Mouse (Mus musculus): ENCODE results near the gene Nwd1. TPM values are rescaled to one million over a fixed set of nuclear protein-coding genes. Genes with fewer than 3 reads are reported as not detected.
A peak's percentile ranks its signal among the peaks of the same experiment; 100 is the strongest.

The Nwd1 gene
- polyA plus RNA-seq, 1 experiment: 0.03 TPM

GRCm38 (mm10) chr8:72756771-72757390 lies 110.4 kb downstream of the Nwd1 start:
- no peak overlapping the region for H3K27ac ChIP-seq (ENCODE audit: insufficient read depth, low read depth, low read length)
- 95% methylated on average over 35 of the region's 35 CpGs for WGBS
- no peak overlapping the region for H3K4me3 ChIP-seq (ENCODE audit: low read depth, low read length)
- H3K4me1 ChIP-seq (ENCODE audit: control insufficient read depth, insufficient read depth, insufficient read length, low read length): no peaks in the 10 kb centered on the region; the same call in 1 of the 2 replicates
- H3K27me3 ChIP-seq (ENCODE audit: control insufficient read depth, insufficient read depth, low read length): no peaks in the 10 kb centered on the region
- TF ChIP-seq POLR2A (IDR thresholded peaks at IDR 0.05; ENCODE audit: low read depth, low read length) (no peak), CTCF (IDR thresholded peaks at IDR 0.05; ENCODE audit: extremely low read depth, insufficient read length, insufficient replicate concordance, low read depth, low read length) (no peak)
- H3K36me3 ChIP-seq (ENCODE audit: control insufficient read depth, insufficient read depth, low read length): peaks cover 44% of the 10 kb centered on the region

- Histone ChIP-seq H3K27ac (ENCODE audit: insufficient read depth, low read depth, low read length) (no peak overlapping the region), H3K36me3 (ENCODE audit: control insufficient read depth, insufficient read depth, low read length) (peaks cover 38% of the 10 kb centered on the region), H3K27me3 (ENCODE audit: control insufficient read depth, insufficient read depth, low read length) (no peaks in the 10 kb centered on the region), H3K4me3 (ENCODE audit: low read depth, low read length) (no peak overlapping the region), H3K4me1 (ENCODE audit: control insufficient read depth, insufficient read depth, insufficient read length, low read length) (no peaks in the 10 kb centered on the region; the same call in 1 of the 2 replicates)
- TF ChIP-seq POLR2A (IDR thresholded peaks at IDR 0.05; ENCODE audit: low read depth, low read length) (no peak), CTCF (IDR thresholded peaks at IDR 0.05; ENCODE audit: extremely low read depth, insufficient read length, insufficient replicate concordance, low read depth, low read length) (no peak)
- WGBS: 89% methylated on average over 15 of the region's 15 CpGs
Measured at GRCm38 (mm10) chr8:72757426-72758195, 111.1 kb downstream of the Nwd1 start.

GRCm38 (mm10) chr8:72758310-72758709 lies 111.8 kb downstream of the Nwd1 start:
- TF ChIP-seq CTCF (IDR thresholded peaks at IDR 0.05; ENCODE audit: extremely low read depth, insufficient read length, insufficient replicate concordance, low read depth, low read length): no peak
- no peak for TF ChIP-seq POLR2A (IDR thresholded peaks at IDR 0.05; ENCODE audit: low read depth, low read length)
- Histone ChIP-seq H3K4me3 (ENCODE audit: low read depth, low read length) (no peak overlapping the region), H3K4me1 (ENCODE audit: control insufficient read depth, insufficient read depth, insufficient read length, low read length) (no peaks in the 10 kb centered on the region; the same call in 1 of the 2 replicates), H3K27me3 (ENCODE audit: control insufficient read depth, insufficient read depth, low read length) (no peaks in the 10 kb centered on the region), H3K27ac (ENCODE audit: insufficient read depth, low read depth, low read length) (no peak overlapping the region), H3K36me3 (ENCODE audit: control insufficient read depth, insufficient read depth, low read length) (peaks cover 31% of the 10 kb centered on the region)

- 84% methylated on average over 3 of the region's 3 CpGs for WGBS
- Histone ChIP-seq H3K27ac (ENCODE audit: insufficient read depth, low read depth, low read length) (no peak overlapping the region), H3K36me3 (ENCODE audit: control insufficient read depth, insufficient read depth, low read length) (peaks cover 19% of the 10 kb centered on the region), H3K4me3 (ENCODE audit: low read depth, low read length) (no peak overlapping the region), H3K27me3 (ENCODE audit: control insufficient read depth, insufficient read depth, low read length) (no peaks in the 10 kb centered on the region), H3K4me1 (ENCODE audit: control insufficient read depth, insufficient read depth, insufficient read length, low read length) (no peaks in the 10 kb centered on the region; the same call in 1 of the 2 replicates)
- no peak for TF ChIP-seq POLR2A (IDR thresholded peaks at IDR 0.05; ENCODE audit: low read depth, low read length)
- TF ChIP-seq CTCF (IDR thresholded peaks at IDR 0.05; ENCODE audit: extremely low read depth, insufficient read length, insufficient replicate concordance, low read depth, low read length): no peak
Measured at GRCm38 (mm10) chr8:72760216-72760615, 113.7 kb downstream of the Nwd1 start.

GRCm38 (mm10) chr8:72761322-72762051 lies 115.0 kb downstream of the Nwd1 start, which contains the start of gene F2rl3:
F2rl3 (plus strand) TSS chr8:72761880.
- peak within 1 kb of the TSS; percentile 45 for H3K4me3 ChIP-seq (ENCODE audit: low read depth, low read length)
- H3K27ac ChIP-seq (ENCODE audit: insufficient read depth, low read depth, low read length): peak within 1 kb of the TSS; percentile 42
- no peaks in the 10 kb centered on the region for H3K27me3 ChIP-seq (ENCODE audit: control insufficient read depth, insufficient read depth, low read length)
- WGBS: 66% methylated on average over 7 of the region's 7 CpGs
- H3K36me3 ChIP-seq (ENCODE audit: control insufficient read depth, insufficient read depth, low read length): peaks cover 9% of the 10 kb centered on the region
- H3K4me1 ChIP-seq (ENCODE audit: control insufficient read depth, insufficient read depth, insufficient read length, low read length): no peaks in the 10 kb centered on the region; the same call in 1 of the 2 replicates
- TF ChIP-seq POLR2A (IDR thresholded peaks at IDR 0.05; ENCODE audit: low read depth, low read length) (no peak), CTCF (IDR thresholded peaks at IDR 0.05; ENCODE audit: extremely low read depth, insufficient read length, insufficient replicate concordance, low read depth, low read length) (no peak)

- TF ChIP-seq POLR2A (IDR thresholded peaks at IDR 0.05; ENCODE audit: low read depth, low read length): no peak
- TF ChIP-seq CTCF (IDR thresholded peaks at IDR 0.05; ENCODE audit: extremely low read depth, insufficient read length, insufficient replicate concordance, low read depth, low read length): no peak
- H3K4me1 ChIP-seq (ENCODE audit: control insufficient read depth, insufficient read depth, insufficient read length, low read length): no peaks in the 10 kb centered on the region; the same call in 1 of the 2 replicates
- H3K27ac ChIP-seq (ENCODE audit: insufficient read depth, low read depth, low read length): peak overlapping the region; percentile 42; the same call in 1 of the 2 replicates
- 76% methylated on average over 12 of the region's 12 CpGs for WGBS
- H3K36me3 ChIP-seq (ENCODE audit: control insufficient read depth, insufficient read depth, low read length): 0 out of 2 replicates have a peak, but pooled peaks cover 2% of the 10 kb centered on the region
- no peaks in the 10 kb centered on the region for H3K27me3 ChIP-seq (ENCODE audit: control insufficient read depth, insufficient read depth, low read length)
- H3K4me3 ChIP-seq (ENCODE audit: low read depth, low read length): peak overlapping the region; percentile 45
Measured at GRCm38 (mm10) chr8:72762306-72762705, 115.8 kb downstream of the Nwd1 start.
